Mouse (Mus musculus): Measurements from ENCODE around the gene Arl15.

Arl15 gene

GRCm38 (mm10) chr13:113802571-113802970 is 8.3 kb downstream of the Arl15 start:
- DNase-seq = no peak

GRCm38 (mm10) chr13:113811141-113811540 is 16.8 kb downstream of the Arl15 start:
- no peak for DNase-seq

GRCm38 (mm10) chr13:113811910-113812592 is 17.7 kb downstream of the Arl15 start:
- no peak for DNase-seq

GRCm38 (mm10) chr13:113812593-113812975 is 18.3 kb downstream of the Arl15 start:
- DNase-seq = no peak

- DNase-seq = no peak
Observed at GRCm38 (mm10) chr13:113814121-113814520, 19.8 kb downstream of the Arl15 start.

GRCm38 (mm10) chr13:113815697-113816420 is 21.6 kb downstream of the Arl15 start:
- peak; percentile 68 for DNase-seq

- DNase-seq = no peak
Observed at GRCm38 (mm10) chr13:113816421-113816810, 22.1 kb downstream of the Arl15 start.

- no peak for DNase-seq
Observed at GRCm38 (mm10) chr13:113819006-113819405, 24.7 kb downstream of the Arl15 start.

GRCm38 (mm10) chr13:113820176-113820575 is 25.9 kb downstream of the Arl15 start:
- DNase-seq = no peak

GRCm38 (mm10) chr13:113821891-113822290 is 27.6 kb downstream of the Arl15 start:
- DNase-seq = peak; percentile 81

- no peak for DNase-seq
Observed at GRCm38 (mm10) chr13:113824027-113824426, 29.7 kb downstream of the Arl15 start.

- DNase-seq = no peak
Observed at GRCm38 (mm10) chr13:113828633-113829032, 34.3 kb downstream of the Arl15 start.

GRCm38 (mm10) chr13:113829079-113829478 is 34.8 kb downstream of the Arl15 start:
- DNase-seq = peak; percentile 40

- no peak for DNase-seq
Observed at GRCm38 (mm10) chr13:113830805-113831204, 36.5 kb downstream of the Arl15 start.

GRCm38 (mm10) chr13:113832947-113833346 is 38.6 kb downstream of the Arl15 start:
- no peak for DNase-seq

GRCm38 (mm10) chr13:113835921-113836320 is 41.6 kb downstream of the Arl15 start:
- no peak for DNase-seq

- DNase-seq = no peak
Observed at GRCm38 (mm10) chr13:113838601-113839576, 44.6 kb downstream of the Arl15 start.

GRCm38 (mm10) chr13:113840421-113840820 is 46.1 kb downstream of the Arl15 start:
- DNase-seq = no peak

- DNase-seq = no peak
Observed at GRCm38 (mm10) chr13:113842411-113843309, 48.4 kb downstream of the Arl15 start.

- DNase-seq = no peak
Observed at GRCm38 (mm10) chr13:113843310-113843649, 49.0 kb downstream of the Arl15 start.

- DNase-seq = no peak
Observed at GRCm38 (mm10) chr13:113843901-113844300, 49.6 kb downstream of the Arl15 start.

GRCm38 (mm10) chr13:113844717-113845116 is 50.4 kb downstream of the Arl15 start:
- DNase-seq = no peak

All from right cerebral cortex, adult 18-20 months (tissue).